Mouse (Mus musculus) forebrain, postnatal 0 days (tissue): ENCODE measurements at regions not wholly inside any gene's neighbourhood (a gene's known extent, or its start where the extent isn't known, plus 50 kb on each side); places are given as distances from the start of the nearest gene placed in this dataset.

Experiments used
- ATAC-seq: fragments of 200-750 bp; cut with Nextera tagmentation; 2 replicates; pipeline ENCODE4 v1.8.0; 2017; ENCODE audit warnings: mild to moderate bottlenecking, moderate library complexity
- DNase-seq: peaks from one replicate; pipeline ENCODE4 v3.0.0-alpha.2; 2015
- H3K27ac ChIP-seq: fragments of 300-500 bp; sonication (generic); 2 replicates; pipeline ENCODE4 v1.5.1; 2014; ENCODE audit warnings: low read depth, mild to moderate bottlenecking, antibody characterized with exemption, low read length, moderate library complexity, mixed read lengths
- H3K27me3 ChIP-seq: fragments of 300-500 bp; sonication (generic); 2 replicates; pipeline ENCODE4 v1.6.1; 2014; ENCODE audit warnings: mild to moderate bottlenecking, low read length, mixed read lengths; ENCODE audit not compliant: insufficient read depth
- H3K36me3 ChIP-seq: fragments of 300-500 bp; sonication (generic); 2 replicates; pipeline ENCODE4 v1.6.1; 2014; ENCODE audit warnings: mild to moderate bottlenecking, moderate library complexity; ENCODE audit not compliant: insufficient read depth
- H3K4me1 ChIP-seq: fragments of 300-500 bp; sonication (generic); 2 replicates; pipeline ENCODE4 v1.6.1; 2014; ENCODE audit warnings: antibody characterized with exemption; ENCODE audit not compliant: insufficient read depth
- H3K4me2 ChIP-seq: fragments of 300-500 bp; sonication (generic); 2 replicates; pipeline ENCODE4 v1.6.1; 2014; ENCODE audit warnings: low read depth, mild to moderate bottlenecking, moderate library complexity
- H3K4me3 ChIP-seq: fragments of 300-500 bp; sonication (generic); 2 replicates; pipeline ENCODE4 v1.5.1; 2014; ENCODE audit warnings: low read depth, low read length, mixed read lengths
- H3K9ac ChIP-seq: fragments of 300-500 bp; sonication (generic); 2 replicates; pipeline ENCODE4 v1.6.1; 2014; ENCODE audit warnings: mild to moderate bottlenecking
- H3K9me3 ChIP-seq: fragments of 300-500 bp; sonication (generic); 2 replicates; pipeline ENCODE4 v1.6.1; 2016; ENCODE audit warnings: low read length
- CTCF ChIP-seq: sonication (generic); IDR thresholded peaks from 2 replicates; pipeline ENCODE4 v1.5.1; 2016; ENCODE audit warnings: antibody characterized with exemption, control low read depth, low read depth
- WGBS: fragments of 180-500 bp; shearing (Covaris S2); extraction: QIAGEN DNeasy Blood & Tissue Kit; methylation state at CpG from one replicate; pipeline ENCODE4 v1.1.7; 2014; 5-methylcytosine and 5-hydroxymethylcytosine counted together

GRCm38 (mm10) chr13:116174976-116175375 lies 134.5 kb downstream of the Isl1 start:
- no peaks in the 10 kb centered on the region; the same call in 1 of the 2 replicates for H3K27me3 ChIP-seq
- 7% methylated on average over 3 of the region's 3 CpGs for WGBS
- H3K4me1 ChIP-seq = no peaks in the 10 kb centered on the region
- H3K27ac ChIP-seq = no peak overlapping the region
- DNase-seq (no peak), ATAC-seq (no peak)
- no peak for TF ChIP-seq CTCF
- H3K4me3 ChIP-seq = no peak overlapping the region
- H3K4me2 ChIP-seq = no peak overlapping the region
- no peaks in the 10 kb centered on the region for H3K36me3 ChIP-seq
- H3K9me3 ChIP-seq = no peaks in the 10 kb centered on the region
- no peak overlapping the region for H3K9ac ChIP-seq

- H3K9me3 ChIP-seq = no peaks in the 10 kb centered on the region
- no peak for TF ChIP-seq CTCF
- H3K4me3 ChIP-seq = no peak overlapping the region
- ATAC-seq (no peak), DNase-seq (no peak)
- no peak overlapping the region for H3K9ac ChIP-seq
- no peaks in the 10 kb centered on the region; the same call in 1 of the 2 replicates for H3K27me3 ChIP-seq
- no peaks in the 10 kb centered on the region for H3K4me1 ChIP-seq
- H3K27ac ChIP-seq = no peak overlapping the region
- no peak overlapping the region for H3K4me2 ChIP-seq
- WGBS = 58% methylated on average over 2 of the region's 2 CpGs
- no peaks in the 10 kb centered on the region for H3K36me3 ChIP-seq
Observed at GRCm38 (mm10) chr13:116173866-116174265, 135.6 kb downstream of the Isl1 start.

GRCm38 (mm10) chr13:116143022-116143421 lies 166.5 kb downstream of the Isl1 start:
- Histone ChIP-seq H3K27me3 (no peaks in the 10 kb centered on the region), H3K36me3 (no peaks in the 10 kb centered on the region), H3K4me3 (no peak overlapping the region), H3K4me1 (no peaks in the 10 kb centered on the region), H3K4me2 (no peak overlapping the region), H3K9ac (no peak overlapping the region), H3K27ac (no peak overlapping the region), H3K9me3 (no peaks in the 10 kb centered on the region)
- ATAC-seq (no peak), DNase-seq (no peak)
- WGBS = 89% methylated on average over 5 of the region's 5 CpGs
- TF ChIP-seq CTCF = no peak

- H3K27me3 ChIP-seq = no peaks in the 10 kb centered on the region
- 89% methylated on average over 1 of the region's 1 CpGs for WGBS
- H3K4me1 ChIP-seq = no peaks in the 10 kb centered on the region
- no peak overlapping the region for H3K4me2 ChIP-seq
- H3K9me3 ChIP-seq = no peaks in the 10 kb centered on the region
- no peak for DNase-seq
- no peak for TF ChIP-seq CTCF
- no peak for ATAC-seq
- no peak overlapping the region for H3K27ac ChIP-seq
- H3K4me3 ChIP-seq = no peak overlapping the region
- H3K36me3 ChIP-seq = no peaks in the 10 kb centered on the region
- no peak overlapping the region for H3K9ac ChIP-seq
Observed at GRCm38 (mm10) chr13:116118664-116119063, 190.8 kb downstream of the Isl1 start.

- Histone ChIP-seq H3K36me3 (no peaks in the 10 kb centered on the region), H3K9me3 (no peaks in the 10 kb centered on the region), H3K9ac (no peak overlapping the region), H3K27ac (peak overlapping the region; percentile 4; the same call in 1 of the 2 replicates), H3K4me3 (no peak overlapping the region), H3K27me3 (no peaks in the 10 kb centered on the region), H3K4me2 (no peak overlapping the region), H3K4me1 (no peaks in the 10 kb centered on the region)
- DNase-seq = peak; percentile 70
- TF ChIP-seq CTCF = no peak
- peak; percentile 95 for ATAC-seq
- 43% methylated on average over 7 of the region's 7 CpGs for WGBS
Observed at GRCm38 (mm10) chr13:116111032-116111808, 198.3 kb downstream of the Isl1 start.

GRCm38 (mm10) chr13:116110578-116110977 lies 198.9 kb downstream of the Isl1 start:
- no peak overlapping the region for H3K27ac ChIP-seq
- no peak overlapping the region for H3K4me2 ChIP-seq
- peak; percentile 36 for DNase-seq
- no peaks in the 10 kb centered on the region for H3K9me3 ChIP-seq
- no peak overlapping the region for H3K9ac ChIP-seq
- H3K36me3 ChIP-seq = no peaks in the 10 kb centered on the region
- no peak overlapping the region for H3K4me3 ChIP-seq
- H3K4me1 ChIP-seq = no peaks in the 10 kb centered on the region
- TF ChIP-seq CTCF = no peak
- peak; percentile 44; the same call in 1 of the 2 replicates for ATAC-seq
- WGBS = 75% methylated on average over 2 of the region's 2 CpGs
- no peaks in the 10 kb centered on the region for H3K27me3 ChIP-seq

- H3K9me3 ChIP-seq = no peaks in the 10 kb centered on the region
- 19% methylated on average over 4 of the region's 4 CpGs for WGBS
- ATAC-seq (peak; percentile 77), DNase-seq (peak; percentile 15)
- H3K4me3 ChIP-seq = no peak overlapping the region
- H3K9ac ChIP-seq = no peak overlapping the region
- H3K36me3 ChIP-seq = no peaks in the 10 kb centered on the region
- no peak overlapping the region for H3K27ac ChIP-seq
- H3K4me1 ChIP-seq = no peaks in the 10 kb centered on the region
- H3K27me3 ChIP-seq = no peaks in the 10 kb centered on the region
- no peak for TF ChIP-seq CTCF
- no peak overlapping the region for H3K4me2 ChIP-seq
Observed at GRCm38 (mm10) chr13:116087541-116088308, 221.8 kb downstream of the Isl1 start.
